Mouse (Mus musculus) megakaryocyte, adult 5-6 weeks (primary cell): ENCODE results near the gene Cxcr5. TPM values are rescaled to one million over a fixed set of nuclear protein-coding genes. Genes with fewer than 3 reads are reported as not detected.
A peak's percentile ranks its signal among the peaks of the same experiment; 100 is the strongest.

ENCODE experiments used
- ATAC-seq: 2 replicates; pipeline ENCODE4 v1.8.0; 2016; ENCODE audit warnings: mild to moderate bottlenecking, inconsistent platforms; ENCODE audit not compliant: poor library complexity, severe bottlenecking
- total RNA-seq, 2 experiments: library from RNA; stranded (forward) in 1 of 2; stranded (reverse) in 1 of 2; fragments of 153-499, 151-499 nt in 1 of 2; fragments of 221-1000, 200-1000 nt in 1 of 2; gene quantifications; 2 replicates each; pipeline versions ENCODE4 v1.2.3 to v1.2.4; 2015 to 2017

Gene Cxcr5
- total RNA-seq, 2 experiments from 2014 or later, result not detected

- no peak for ATAC-seq
Observed at GRCm38 (mm10) chr9:44510872-44511601, 50.6 kb downstream of the Cxcr5 start.

GRCm38 (mm10) chr9:44510355-44510871 is 51.3 kb downstream of the Cxcr5 start:
- ATAC-seq, result no peak

DNA sequence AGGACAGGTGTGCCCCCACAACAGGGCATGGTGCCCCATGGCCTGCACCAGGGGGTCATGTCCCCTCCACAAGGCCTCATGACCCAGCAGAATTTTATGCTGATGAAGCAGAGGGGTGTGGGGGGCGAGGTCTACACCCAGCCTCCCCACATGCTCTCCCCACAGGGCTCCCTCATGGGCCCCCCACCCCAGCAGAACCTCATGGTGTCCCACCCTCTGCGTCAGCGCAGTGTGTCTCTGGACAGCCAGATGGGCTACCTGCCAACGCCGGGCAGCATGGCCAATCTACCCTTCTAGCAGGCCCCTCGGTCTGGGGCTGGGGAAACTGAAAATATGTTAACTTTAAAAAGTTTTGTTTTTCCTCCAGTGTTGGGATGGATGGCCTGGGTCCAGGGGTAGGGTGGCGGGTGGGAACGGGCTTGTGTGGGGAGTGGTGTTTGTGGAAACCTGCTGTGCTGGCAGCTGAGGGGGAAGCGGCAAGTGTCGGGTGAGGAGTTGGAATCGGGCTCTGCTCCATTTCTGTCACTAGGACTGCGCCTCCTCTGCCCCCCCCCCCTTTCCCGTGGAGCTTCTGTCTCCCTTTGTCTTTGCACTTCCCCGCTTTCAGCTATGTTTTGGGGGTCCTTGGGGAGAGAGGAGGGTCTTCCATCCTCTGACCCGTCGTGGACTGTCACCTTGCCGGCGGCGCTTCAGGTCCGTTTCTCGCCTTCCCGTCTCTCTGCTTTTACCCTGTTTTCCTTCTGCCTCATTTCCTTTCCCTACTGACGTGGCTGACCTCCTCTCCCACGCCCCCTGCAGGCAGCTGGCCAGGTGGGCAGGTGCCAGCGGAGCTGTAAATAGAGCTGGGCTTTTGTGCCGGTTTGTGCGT is 52.0 kb downstream of the Cxcr5 start:
- ATAC-seq, result peak; percentile 76

DNA sequence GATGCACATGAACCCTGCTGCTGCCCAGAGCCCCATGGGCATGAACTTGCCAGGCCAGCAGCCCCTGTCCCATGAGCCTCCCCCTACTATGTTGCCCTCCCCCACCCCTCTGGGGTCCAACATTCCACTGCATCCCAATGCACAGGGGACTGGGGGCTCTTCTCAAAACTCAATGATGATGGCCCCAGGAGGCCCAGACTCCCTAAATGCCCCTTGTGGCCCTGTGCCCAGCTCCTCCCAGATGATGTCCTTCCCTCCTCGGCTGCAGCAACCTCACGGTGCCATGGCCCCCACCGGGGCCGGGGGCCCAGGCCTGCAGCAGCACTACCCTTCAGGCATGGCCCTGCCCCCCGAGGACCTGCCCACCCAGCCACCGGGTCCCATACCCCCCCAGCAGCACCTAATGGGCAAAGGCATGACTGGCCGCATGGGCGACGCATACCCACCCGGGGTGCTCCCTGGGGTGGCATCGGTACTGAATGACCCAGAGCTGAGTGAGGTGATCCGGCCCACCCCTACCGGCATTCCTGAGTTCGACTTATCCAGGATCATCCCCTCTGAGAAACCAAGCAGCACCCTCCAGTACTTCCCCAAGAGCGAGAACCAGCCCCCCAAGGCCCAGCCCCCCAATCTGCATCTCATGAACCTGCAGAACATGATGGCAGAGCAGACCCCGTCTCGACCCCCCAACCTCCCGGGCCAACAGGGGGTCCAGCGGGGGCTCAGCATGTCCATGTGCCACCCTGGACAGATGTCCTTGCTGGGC is 52.8 kb downstream of the Cxcr5 start:
- no peak for ATAC-seq

- ATAC-seq, result no peak
Observed at GRCm38 (mm10) chr9:44508124-44508619, 53.5 kb downstream of the Cxcr5 start.

DNA sequence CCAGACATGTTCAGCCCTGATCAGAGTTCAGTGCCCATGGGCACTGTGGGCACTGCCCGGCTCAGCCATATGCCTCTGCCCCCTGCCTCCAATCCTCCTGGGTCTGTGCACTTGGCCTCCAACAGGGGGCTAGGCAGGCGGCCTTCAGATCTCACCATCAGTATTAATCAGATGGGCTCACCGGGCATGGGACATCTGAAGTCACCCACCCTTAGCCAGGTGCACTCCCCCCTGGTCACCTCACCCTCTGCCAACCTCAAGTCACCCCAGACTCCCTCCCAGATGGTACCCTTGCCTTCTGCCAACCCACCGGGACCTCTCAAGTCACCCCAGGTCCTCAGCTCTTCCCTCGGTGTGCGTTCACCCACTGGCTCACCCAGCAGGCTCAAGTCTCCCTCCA is 54.3 kb downstream of the Cxcr5 start:
- ATAC-seq, result no peak

DNA sequence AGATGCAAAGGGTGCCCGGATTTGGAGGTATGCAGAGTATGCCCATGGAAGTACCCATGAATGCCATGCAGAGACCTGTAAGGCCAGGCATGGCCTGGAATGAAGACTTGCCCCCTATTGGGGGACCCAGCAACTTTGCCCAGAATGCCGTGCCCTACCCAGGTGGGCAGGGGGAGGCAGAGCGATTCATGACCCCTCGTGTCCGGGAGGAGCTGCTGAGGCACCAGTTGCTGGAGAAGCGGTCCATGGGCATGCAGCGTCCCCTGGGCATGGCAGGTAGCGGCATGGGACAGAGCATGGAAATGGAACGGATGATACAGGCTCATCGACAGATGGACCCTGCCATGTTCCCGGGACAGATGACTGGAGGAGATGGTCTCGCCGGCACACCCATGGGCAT is 55.1 kb downstream of the Cxcr5 start:
- ATAC-seq, result no peak

GRCm38 (mm10) chr9:44505824-44506467 is 55.7 kb downstream of the Cxcr5 start:
- ATAC-seq, result no peak

DNA sequence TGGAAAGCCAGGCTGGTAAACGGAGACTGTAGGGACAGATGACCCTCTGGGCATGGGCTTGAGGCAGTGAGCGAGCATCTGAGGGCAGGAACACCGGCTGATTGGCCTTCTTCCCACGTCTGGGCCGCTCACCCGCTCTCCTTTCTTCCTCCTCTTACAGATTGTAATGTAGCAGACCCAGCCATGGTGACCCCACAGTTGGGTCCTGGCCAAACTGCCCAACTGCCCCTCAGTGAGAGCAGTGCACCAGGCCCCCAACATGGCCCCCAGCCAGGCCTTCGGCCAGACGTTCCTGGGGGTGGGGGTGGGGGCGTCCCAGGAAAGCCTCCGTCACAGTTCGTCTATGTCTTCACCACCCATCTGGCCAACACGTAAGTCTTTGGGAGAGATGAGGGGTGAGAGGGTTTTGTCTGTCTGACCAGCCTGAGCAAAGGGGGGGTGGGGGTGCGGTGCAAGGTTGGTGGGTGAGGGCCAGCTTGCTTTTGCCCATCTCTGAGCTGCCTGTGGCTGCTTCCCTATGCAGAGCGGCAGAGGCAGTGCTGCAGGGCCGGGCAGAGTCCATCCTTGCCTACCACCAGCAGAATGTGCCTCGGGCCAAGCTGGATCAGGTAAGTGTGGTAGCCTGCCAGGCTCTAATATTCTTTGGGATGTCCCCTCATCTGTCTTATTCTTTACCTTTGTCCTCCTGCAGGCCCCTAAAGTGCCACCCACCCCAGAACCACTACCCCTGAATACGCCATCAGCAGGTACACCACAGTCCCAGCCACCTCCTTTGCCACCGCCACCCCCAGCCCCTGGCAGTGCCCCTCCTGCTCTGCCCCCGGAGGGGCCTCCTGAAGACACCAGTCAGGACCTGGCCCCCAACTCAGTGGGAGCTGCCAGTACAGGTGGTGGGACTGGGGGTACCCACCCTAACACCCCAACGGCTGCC is 56.5 kb downstream of the Cxcr5 start:
- no peak for ATAC-seq

- peak; percentile 70 for ATAC-seq
Observed at GRCm38 (mm10) chr9:44502006-44502405, 59.7 kb downstream of the Cxcr5 start.

DNA sequence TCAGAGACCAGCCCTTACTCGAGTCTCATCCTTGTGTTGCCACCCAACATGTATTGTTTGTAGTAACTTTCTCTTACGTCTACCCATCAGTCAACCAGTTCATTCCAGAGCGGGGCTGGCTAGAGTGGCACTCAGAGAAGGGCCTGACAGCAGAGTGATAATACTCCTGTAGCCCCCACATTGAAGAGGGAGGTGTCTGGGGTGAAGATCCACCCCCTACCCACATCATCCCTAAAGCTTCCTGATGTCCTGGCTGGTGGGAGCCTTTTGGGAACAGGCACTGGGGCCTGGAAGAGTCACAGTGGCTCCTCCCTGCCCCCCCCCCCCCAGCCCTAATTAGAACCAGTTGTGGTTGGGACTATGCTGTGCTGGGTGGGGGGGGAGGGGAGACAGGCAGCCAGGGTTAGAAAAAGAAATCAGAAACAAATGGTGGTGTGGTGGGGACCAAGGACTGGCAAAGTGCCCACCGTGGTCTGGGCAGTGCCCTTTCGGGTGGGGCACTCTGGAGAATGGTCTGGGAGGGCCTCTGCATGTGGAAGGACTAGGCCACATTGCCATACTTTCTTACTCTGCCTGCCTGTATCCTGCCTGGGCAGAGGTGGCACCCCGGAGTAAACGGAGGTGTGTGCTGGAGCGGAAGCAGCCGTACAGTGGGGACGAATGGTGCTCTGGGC is 60.3 kb downstream of the Cxcr5 start:
- no peak for ATAC-seq

GRCm38 (mm10) chr9:44500638-44501175 is 61.0 kb downstream of the Cxcr5 start:
- ATAC-seq, result no peak

DNA sequence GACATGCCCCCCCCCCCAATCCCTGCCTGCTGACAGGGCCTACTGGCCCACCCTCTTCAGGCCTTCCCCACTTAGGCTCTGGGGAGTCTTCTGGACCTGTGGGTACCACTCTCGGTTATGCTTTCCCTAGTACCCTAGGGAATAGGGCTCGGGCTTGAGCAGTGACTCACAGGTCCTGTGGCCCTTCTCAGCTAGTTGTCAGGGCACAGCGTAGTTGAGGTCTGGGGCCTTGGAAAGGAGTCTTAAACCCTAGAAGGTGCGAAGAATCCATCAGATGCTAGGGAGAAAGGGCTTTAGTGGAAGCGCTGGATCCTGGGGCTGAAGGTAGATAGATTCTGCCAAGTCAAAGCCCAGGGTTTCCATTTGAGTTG is 61.5 kb downstream of the Cxcr5 start:
- no peak for ATAC-seq

DNA sequence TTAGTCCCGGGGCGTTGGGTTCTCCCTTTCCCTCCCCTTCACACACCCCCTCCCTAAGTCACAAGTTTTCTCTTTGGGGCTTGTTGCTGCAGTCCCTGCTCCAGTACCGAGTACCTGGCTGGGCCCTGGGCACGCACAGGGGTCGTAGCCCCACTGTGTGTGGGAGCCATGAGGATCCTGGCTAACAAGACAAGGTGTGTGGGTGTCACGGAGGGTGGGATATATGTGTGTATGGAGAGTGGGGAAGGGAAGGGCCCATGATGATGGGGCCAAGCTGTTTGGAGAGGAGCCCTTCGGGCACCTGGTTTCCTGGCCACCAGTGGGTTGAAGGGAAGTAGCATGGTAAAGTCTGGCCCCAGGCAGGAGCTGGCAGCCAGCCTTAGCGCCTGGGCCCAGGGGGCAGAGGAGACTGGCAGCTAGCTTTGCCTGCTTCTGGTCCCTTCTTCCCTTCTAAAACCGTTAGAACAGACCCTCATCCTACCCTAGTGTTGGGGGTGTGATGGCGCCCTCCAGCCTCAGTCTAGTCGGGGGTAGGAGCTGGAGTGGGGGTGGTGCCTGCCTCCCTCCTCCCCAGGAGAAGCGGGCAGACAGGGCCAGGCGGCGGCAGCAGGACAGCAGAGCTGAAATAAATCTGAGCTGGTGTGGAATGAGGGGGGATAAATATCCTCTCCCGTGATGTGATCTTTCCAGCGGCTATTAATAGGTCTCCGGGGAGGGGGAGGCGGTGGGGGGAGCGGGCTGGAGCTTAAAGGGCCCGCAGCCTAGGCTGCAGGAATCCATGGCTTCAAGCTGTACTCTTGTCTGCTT is 62.1 kb downstream of the Cxcr5 start:
- ATAC-seq, result no peak

GRCm38 (mm10) chr9:44498421-44499355 is 63.0 kb downstream of the Cxcr5 start:
- peak; percentile 53 for ATAC-seq

DNA sequence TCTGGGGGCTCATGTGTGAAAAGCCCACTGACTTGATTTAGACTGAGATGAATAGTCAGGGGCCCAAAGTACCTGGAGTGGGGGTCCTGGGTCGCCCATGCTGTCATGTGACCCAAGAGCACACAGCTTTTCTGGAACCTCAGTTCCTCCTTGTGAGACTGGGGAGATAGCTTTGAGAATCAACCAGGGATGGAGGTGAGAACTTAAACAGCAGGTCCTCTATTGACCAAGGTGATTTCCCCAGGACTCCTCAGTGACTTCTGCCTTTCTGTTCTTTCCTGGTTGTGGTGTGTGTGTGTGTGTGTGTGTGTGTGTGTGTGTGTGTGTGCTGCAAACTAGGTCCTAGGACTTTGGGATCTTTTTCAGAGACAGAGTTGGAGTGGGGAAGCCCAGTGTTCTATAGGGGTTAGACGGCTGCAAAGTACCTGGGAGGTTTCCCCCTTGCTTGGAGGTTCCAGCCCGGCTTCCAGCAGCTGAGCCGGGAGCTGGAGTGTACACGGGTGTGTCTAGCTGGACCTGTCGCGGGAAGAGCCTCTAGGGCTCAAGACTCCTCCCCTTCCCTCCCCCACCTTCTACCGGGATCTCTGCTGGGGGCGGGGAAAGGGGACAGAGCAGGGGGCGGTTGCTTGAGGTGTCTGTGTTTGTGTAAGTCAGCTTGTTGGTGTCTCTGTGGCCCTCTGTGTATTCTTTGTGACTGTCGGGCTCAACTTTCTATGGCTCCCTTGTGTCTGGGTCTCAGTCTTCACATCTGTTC is 63.9 kb downstream of the Cxcr5 start:
- no peak for ATAC-seq
